Mouse (Mus musculus): ENCODE results near the gene Wsb1. TPM values are rescaled to one million over a fixed set of nuclear protein-coding genes. Genes with fewer than 3 reads are reported as not detected.

Wsb1 gene
- polyA plus RNA-seq, 1 experiment from 2014 or later: 425 TPM

DNA sequence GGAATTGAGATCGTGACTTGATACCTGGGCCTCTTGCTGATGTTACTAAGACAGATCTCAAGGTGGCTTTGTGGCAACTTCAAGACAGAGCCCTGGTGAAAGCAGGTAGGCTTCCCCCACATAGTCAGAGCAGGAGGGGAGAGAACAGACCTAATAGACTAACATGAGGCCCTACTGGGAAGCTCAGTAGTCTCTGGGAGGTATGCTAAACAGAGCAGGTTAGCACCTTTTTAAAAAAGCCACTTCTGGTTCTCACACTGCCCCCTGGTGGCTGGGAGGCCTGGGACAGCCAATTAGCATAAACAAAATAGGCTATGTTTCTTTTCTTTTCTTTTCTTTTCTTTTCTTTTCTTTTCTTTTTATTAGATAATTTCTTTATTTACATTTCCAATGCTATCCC lies 62.3 kb downstream of the Wsb1 start:
- Histone ChIP-seq H3K9ac (ENCODE audit: low read length) (no peak overlapping the region), H3K27me3 (ENCODE audit: control insufficient read depth, insufficient read depth, low read length) (no peaks in the 10 kb centered on the region), H3K36me3 (ENCODE audit: control insufficient read depth, insufficient read depth, low read length) (no peaks in the 10 kb centered on the region), H3K9me3 (ENCODE audit: control insufficient read depth, low read length) (no peaks in the 10 kb centered on the region), H3K4me1 (ENCODE audit: control insufficient read depth, insufficient read depth, low read length) (peaks cover 4% of the 10 kb centered on the region; the same call in 1 of the 2 replicates), H3K4me2 (no peak overlapping the region), H3K27ac (ENCODE audit: low read depth, low read length) (no peak overlapping the region), H3K4me3 (ENCODE audit: low read depth, low read length) (no peak overlapping the region)
- DNase-seq (ENCODE audit: low spot score, missing footprints): peak; percentile 86
- WGBS: 88% methylated on average over 1 of the region's 1 CpGs
- ATAC-seq (ENCODE audit: low FRiP score): no peak

DNA sequence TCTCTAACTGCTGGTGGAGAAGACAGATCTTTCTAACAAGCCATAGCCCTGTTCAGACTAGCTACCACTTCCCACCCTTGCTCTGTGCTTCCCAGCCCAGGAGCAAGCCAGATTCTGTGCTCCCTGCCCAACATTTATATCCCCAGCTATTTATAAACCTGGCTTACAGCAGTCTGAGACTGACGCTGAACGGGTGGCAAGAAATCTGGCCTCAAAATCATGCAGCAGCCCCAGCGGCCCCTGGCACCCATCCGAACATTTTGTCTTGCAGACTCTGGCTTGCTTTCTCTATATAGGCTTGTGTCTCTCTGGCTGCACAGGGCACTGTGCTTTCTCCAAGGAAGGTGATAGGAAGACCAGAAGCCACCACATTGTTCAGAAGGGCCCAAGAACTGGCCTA lies 63.3 kb downstream of the Wsb1 start:
- H3K27ac ChIP-seq (ENCODE audit: low read depth, low read length): no peak overlapping the region
- DNase-seq (ENCODE audit: low spot score, missing footprints): peak; percentile 19
- H3K4me2 ChIP-seq: no peak overlapping the region
- H3K4me3 ChIP-seq (ENCODE audit: low read depth, low read length): no peak overlapping the region
- no peak for ATAC-seq (ENCODE audit: low FRiP score)
- H3K9ac ChIP-seq (ENCODE audit: low read length): no peak overlapping the region
- H3K4me1 ChIP-seq (ENCODE audit: control insufficient read depth, insufficient read depth, low read length): no peaks in the 10 kb centered on the region
- no peaks in the 10 kb centered on the region for H3K27me3 ChIP-seq (ENCODE audit: control insufficient read depth, insufficient read depth, low read length)
- H3K9me3 ChIP-seq (ENCODE audit: control insufficient read depth, low read length): no peaks in the 10 kb centered on the region
- H3K36me3 ChIP-seq (ENCODE audit: control insufficient read depth, insufficient read depth, low read length): no peaks in the 10 kb centered on the region
- WGBS: 90% methylated on average over 4 of the region's 4 CpGs

GRCm38 (mm10) chr11:79190257-79190656 lies 64.2 kb downstream of the Wsb1 start:
- no peak overlapping the region for H3K9ac ChIP-seq (ENCODE audit: low read length)
- H3K4me3 ChIP-seq (ENCODE audit: low read depth, low read length): no peak overlapping the region
- H3K27me3 ChIP-seq (ENCODE audit: control insufficient read depth, insufficient read depth, low read length): no peaks in the 10 kb centered on the region
- 89% methylated on average over 2 of the region's 2 CpGs for WGBS
- H3K9me3 ChIP-seq (ENCODE audit: control insufficient read depth, low read length): no peaks in the 10 kb centered on the region
- DNase-seq (ENCODE audit: low spot score, missing footprints) (no peak), ATAC-seq (ENCODE audit: low FRiP score) (no peak)
- H3K27ac ChIP-seq (ENCODE audit: low read depth, low read length): no peak overlapping the region
- H3K4me2 ChIP-seq: no peak overlapping the region
- no peaks in the 10 kb centered on the region for H3K36me3 ChIP-seq (ENCODE audit: control insufficient read depth, insufficient read depth, low read length)
- no peaks in the 10 kb centered on the region for H3K4me1 ChIP-seq (ENCODE audit: control insufficient read depth, insufficient read depth, low read length)

Other genes with a start within 250 kb of the Wsb1 start
- gene Ksr1, start 108.3 kb downstream of the Wsb1 start, polyA plus RNA-seq (2014; fragmentation: Nextera tagmentation; extraction: Ambion mirVana): 2.4 and 3.3 TPM in 2 replicates
- not detected in 2 replicates for gene Gm9964, start 42.2 kb upstream of the Wsb1 start, polyA plus RNA-seq (2014; fragmentation: Nextera tagmentation; extraction: Ambion mirVana)
- 10.0 and 10.4 TPM in 2 replicates for gene Nf1, start 85.0 kb upstream of the Wsb1 start, polyA plus RNA-seq (2014; fragmentation: Nextera tagmentation; extraction: Ambion mirVana)
- gene Omg, start 249.4 kb upstream of the Wsb1 start, polyA plus RNA-seq (2014; fragmentation: Nextera tagmentation; extraction: Ambion mirVana): 1.9 TPM in 2 replicates

Data from midbrain, embryonic 11.5 days (tissue).